17 mouse cellular contexts compared by ENCODE assay signal in genomic region chr8:53600025-53600811, GRCm38 (mm10). TPM values are rescaled to one million over a fixed set of nuclear protein-coding genes. Genes with fewer than 3 reads are reported as not detected.
DNase-seq lines count a peak whose midpoint lies in the region; ATAC-seq lines count a peak whose summit lies in the region.
"Had no signal": no experiment of that assay in that cellular context is flagged by ENCODE, and none has a peak within 500 bp of the region (broad histone marks: within the 10 kb centered on the region; RNA-seq: fewer than 3 reads in every experiment).

No protein-coding gene starts in this region.

- peak overlapping the region; percentile 70 for H3K27ac ChIP-seq in forebrain, embryonic 13.5 days
- no peak overlapping the region for H3K27ac ChIP-seq in forebrain, embryonic 11.5 days (ENCODE audit: low read depth, low read length)
- H3K27ac ChIP-seq in forebrain, embryonic 14.5 days (ENCODE audit: low read depth, low read length), result peak overlapping the region; percentile 66; the same call in 1 of the 2 replicates
- no peak overlapping the region; the same call in 1 of the 2 replicates for H3K27ac ChIP-seq in hindbrain, embryonic 15.5 days (replicated peaks)
- H3K27ac ChIP-seq in neural tube, embryonic 14.5 days (ENCODE audit: low read depth, low read length), result no peak overlapping the region
- no peak overlapping the region for H3K27ac ChIP-seq in intestine, embryonic 15.5 days
- H3K27ac ChIP-seq: heart, embryonic 15.5 days; kidney, embryonic 15.5 days; macrophage had no signal

- peak; percentile 91 for ATAC-seq in forebrain, embryonic 13.5 days
- ATAC-seq in forebrain, embryonic 11.5 days (replicated peaks; ENCODE audit: low FRiP score), result no peak; the same call in 1 of the 2 replicates
- ATAC-seq in forebrain, embryonic 14.5 days, result peak; percentile 89
- ATAC-seq in hindbrain, embryonic 15.5 days (ENCODE audit: low FRiP score, low read depth), result no peak
- peak; percentile 84 for ATAC-seq in neural tube, embryonic 14.5 days (ENCODE audit: low read depth)
- no peak for ATAC-seq in intestine, embryonic 15.5 days

- H3K9me3 ChIP-seq in forebrain, embryonic 13.5 days (replicated peaks), result no peaks in the 10 kb centered on the region
- no peaks in the 10 kb centered on the region for H3K9me3 ChIP-seq in forebrain, embryonic 11.5 days (ENCODE audit: control insufficient read depth, low read length)
- no peaks in the 10 kb centered on the region for H3K9me3 ChIP-seq in forebrain, embryonic 14.5 days (replicated peaks; ENCODE audit: control insufficient read depth, low read length)
- H3K9me3 ChIP-seq in hindbrain, embryonic 15.5 days, result no peaks in the 10 kb centered on the region
- H3K9me3 ChIP-seq in neural tube, embryonic 14.5 days (ENCODE audit: control insufficient read depth, low read length), result no peaks in the 10 kb centered on the region
- no peaks in the 10 kb centered on the region for H3K9me3 ChIP-seq in intestine, embryonic 15.5 days
- H3K9me3 ChIP-seq: heart, embryonic 15.5 days; kidney, embryonic 15.5 days had no signal

- no peak for DNase-seq in forebrain, embryonic 11.5 days (ENCODE audit: low spot score)
- DNase-seq in forebrain, embryonic 14.5 days (ENCODE audit: low spot score), result peak; percentile 70
- DNase-seq in cerebellum, postnatal 14 days, result no peak
- DNase-seq in left cerebral cortex, adult 11 months (ENCODE audit: low spot score), result no peak
- DNase-seq: adrenal gland, postnatal 25 days; cerebellum, postnatal 10 days; heart, adult 11 months; liver; lung, adult 2 months had no signal

- H3K4me3 ChIP-seq in forebrain, embryonic 13.5 days, result no peak overlapping the region
- no peak overlapping the region for H3K4me3 ChIP-seq in forebrain, embryonic 11.5 days (ENCODE audit: low read depth, low read length)
- no peak overlapping the region for H3K4me3 ChIP-seq in forebrain, embryonic 14.5 days (ENCODE audit: low read depth, low read length)
- H3K4me3 ChIP-seq in hindbrain, embryonic 15.5 days, result no peak overlapping the region
- no peak overlapping the region for H3K4me3 ChIP-seq in neural tube, embryonic 14.5 days (ENCODE audit: low read depth, low read length)
- H3K4me3 ChIP-seq in intestine, embryonic 15.5 days (replicated peaks), result no peak overlapping the region
- H3K4me3 ChIP-seq: heart, embryonic 15.5 days; kidney, embryonic 15.5 days had no signal

- H3K4me2 ChIP-seq in forebrain, embryonic 13.5 days, result peak overlapping the region; percentile 16; the same call in 1 of the 2 replicates
- no peak overlapping the region for H3K4me2 ChIP-seq in forebrain, embryonic 11.5 days (ENCODE audit: low read depth, low read length, severe bottlenecking)
- no peak overlapping the region for H3K4me2 ChIP-seq in forebrain, embryonic 14.5 days (ENCODE audit: low read length)
- H3K4me2 ChIP-seq in hindbrain, embryonic 15.5 days, result peak overlapping the region; percentile 9; the same call in 1 of the 2 replicates
- 0 out of 2 replicates have a peak overlapping the region, but pooled peaks have one; percentile 19 for H3K4me2 ChIP-seq in neural tube, embryonic 14.5 days (ENCODE audit: low read depth, low read length)
- no peak overlapping the region for H3K4me2 ChIP-seq in intestine, embryonic 15.5 days (replicated peaks)
- H3K4me2 ChIP-seq: heart, embryonic 15.5 days; kidney, embryonic 15.5 days had no signal

- peaks cover 10% of the 10 kb centered on the region for H3K4me1 ChIP-seq in forebrain, embryonic 13.5 days
- no peaks in the 10 kb centered on the region for H3K4me1 ChIP-seq in forebrain, embryonic 11.5 days (replicated peaks; ENCODE audit: control insufficient read depth, insufficient read depth, low read length)
- H3K4me1 ChIP-seq in forebrain, embryonic 14.5 days (ENCODE audit: control insufficient read depth, insufficient read depth, low read length), result 0 out of 2 replicates have a peak, but pooled peaks cover 3% of the 10 kb centered on the region
- no peaks in the 10 kb centered on the region for H3K4me1 ChIP-seq in hindbrain, embryonic 15.5 days (replicated peaks)
- H3K4me1 ChIP-seq in neural tube, embryonic 14.5 days (ENCODE audit: control insufficient read depth, insufficient read depth, low read length), result no peaks in the 10 kb centered on the region
- no peaks in the 10 kb centered on the region for H3K4me1 ChIP-seq in intestine, embryonic 15.5 days (replicated peaks)
- H3K4me1 ChIP-seq: heart, embryonic 15.5 days; kidney, embryonic 15.5 days had no signal

- H3K9ac ChIP-seq in forebrain, embryonic 13.5 days, result no peak overlapping the region
- H3K9ac ChIP-seq in forebrain, embryonic 11.5 days (ENCODE audit: low read length), result no peak overlapping the region
- no peak overlapping the region for H3K9ac ChIP-seq in forebrain, embryonic 14.5 days (ENCODE audit: low read length)
- H3K9ac ChIP-seq in hindbrain, embryonic 15.5 days, result no peak overlapping the region
- no peak overlapping the region for H3K9ac ChIP-seq in neural tube, embryonic 14.5 days (replicated peaks; ENCODE audit: low read depth, low read length)
- H3K9ac ChIP-seq in intestine, embryonic 15.5 days, result no peak overlapping the region
- H3K9ac ChIP-seq: heart, embryonic 15.5 days; kidney, embryonic 15.5 days had no signal

- H3K27me3 ChIP-seq in forebrain, embryonic 13.5 days, result no peaks in the 10 kb centered on the region
- H3K27me3 ChIP-seq in forebrain, embryonic 11.5 days (ENCODE audit: control insufficient read depth, insufficient read depth, low read length), result no peaks in the 10 kb centered on the region
- no peaks in the 10 kb centered on the region for H3K27me3 ChIP-seq in forebrain, embryonic 14.5 days (replicated peaks; ENCODE audit: control insufficient read depth, insufficient read depth, low read length)
- H3K27me3 ChIP-seq in hindbrain, embryonic 15.5 days, result no peaks in the 10 kb centered on the region
- no peaks in the 10 kb centered on the region for H3K27me3 ChIP-seq in neural tube, embryonic 14.5 days (ENCODE audit: control insufficient read depth, insufficient read depth, low read length)
- no peaks in the 10 kb centered on the region for H3K27me3 ChIP-seq in intestine, embryonic 15.5 days (replicated peaks)
- H3K27me3 ChIP-seq: CH12.LX; heart, embryonic 15.5 days; kidney, embryonic 15.5 days had no signal

- H3K36me3 ChIP-seq in forebrain, embryonic 13.5 days (ENCODE audit: poor library complexity, severe bottlenecking), result peaks cover 5% of the 10 kb centered on the region; the same call in 1 of the 2 replicates
- H3K36me3 ChIP-seq in forebrain, embryonic 11.5 days (ENCODE audit: control insufficient read depth, insufficient read depth, low read length), result no peaks in the 10 kb centered on the region
- H3K36me3 ChIP-seq in forebrain, embryonic 14.5 days (ENCODE audit: control insufficient read depth, insufficient read depth, low read length), result peaks cover 4% of the 10 kb centered on the region; the same call in 1 of the 2 replicates
- H3K36me3 ChIP-seq in hindbrain, embryonic 15.5 days, result no peaks in the 10 kb centered on the region
- no peaks in the 10 kb centered on the region for H3K36me3 ChIP-seq in neural tube, embryonic 14.5 days (ENCODE audit: control insufficient read depth, insufficient read depth, low read length)
- H3K36me3 ChIP-seq in intestine, embryonic 15.5 days, result no peaks in the 10 kb centered on the region
- H3K36me3 ChIP-seq: heart, embryonic 15.5 days had no signal

- 43% methylated on average over 11 of the region's 11 CpGs for WGBS in forebrain, embryonic 13.5 days
- WGBS in forebrain, embryonic 11.5 days, result 68% methylated on average over 11 of the region's 11 CpGs
- WGBS in forebrain, embryonic 14.5 days, result 43% methylated on average over 11 of the region's 11 CpGs
- WGBS in hindbrain, embryonic 15.5 days, result 53% methylated on average over 11 of the region's 11 CpGs
- 41% methylated on average over 11 of the region's 11 CpGs for WGBS in neural tube, embryonic 14.5 days
- 91% methylated on average over 11 of the region's 11 CpGs for WGBS in intestine, embryonic 15.5 days

RNA-seq across cellular contexts. Expression of gene Neil3, which starts 38.6 kb away (rescaled TPM):
- polyA plus RNA-seq in forebrain, embryonic 13.5 days (2015; fragmentation: Nextera tagmentation; extraction: Ambion mirVana), result 27.5 and 28.7 TPM in 2 replicates
- 27.2 and 29.0 TPM in 2 replicates for polyA plus RNA-seq in forebrain, embryonic 11.5 days (2014; fragmentation: Nextera tagmentation; extraction: Ambion mirVana)
- polyA plus RNA-seq in forebrain, embryonic 14.5 days (2014; fragmentation: Nextera tagmentation; extraction: Ambion mirVana), result 12.7 and 12.8 TPM in 2 replicates
- polyA plus RNA-seq in hindbrain, embryonic 15.5 days (2015; fragmentation: Nextera tagmentation; extraction: Ambion mirVana), result 6.3 and 8.1 TPM in 2 replicates
- 2.7 and 3.6 TPM in 2 replicates for polyA plus RNA-seq in neural tube, embryonic 14.5 days (2014; fragmentation: Nextera tagmentation; extraction: Ambion mirVana)
- polyA plus RNA-seq in intestine, embryonic 15.5 days (2015; fragmentation: Nextera tagmentation; extraction: Ambion mirVana), result 23.5 and 24.4 TPM in 2 replicates

Comparison
In these comparisons a context has a peak if more than half of its experiments do, and no peak if none do; other contexts are left out.
1. ATAC-seq: peak in forebrain, embryonic 13.5 days (single experiment), forebrain, embryonic 14.5 days (single experiment) and neural tube, embryonic 14.5 days (single experiment); none in forebrain, embryonic 11.5 days (single experiment), hindbrain, embryonic 15.5 days (single experiment) and intestine, embryonic 15.5 days (single experiment).
2. H3K27ac ChIP-seq: peak in forebrain, embryonic 13.5 days (single experiment) and forebrain, embryonic 14.5 days (single experiment); none in forebrain, embryonic 11.5 days (single experiment), hindbrain, embryonic 15.5 days (single experiment), neural tube, embryonic 14.5 days (single experiment) and intestine, embryonic 15.5 days (single experiment).
3. H3K4me2 ChIP-seq: peak in forebrain, embryonic 13.5 days (single experiment), hindbrain, embryonic 15.5 days (single experiment) and neural tube, embryonic 14.5 days (single experiment); none in forebrain, embryonic 11.5 days (single experiment), forebrain, embryonic 14.5 days (single experiment) and intestine, embryonic 15.5 days (single experiment).